Mouse (Mus musculus) liver, embryonic 12.5 days (tissue): ENCODE data around the gene Nrarp. TPM values are rescaled to one million over a fixed set of nuclear protein-coding genes. Genes with fewer than 3 reads are reported as not detected.

Source experiments
- polyA plus RNA-seq: library from polyadenylated mRNA; unstranded; fragments of >200 nt; fragmentation: Nextera tagmentation; extraction: Ambion mirVana; gene quantifications from 2 replicates; pipeline ENCODE4 v1.2.1, GENCODE M21; 2016

Gene Nrarp
- polyA plus RNA-seq, 1 experiment from 2014 or later, result 6.2 TPM

Other genes starting within 250 kb of the Nrarp start
- 20.2 and 21.8 TPM in 2 replicates for gene Arrdc1, start 245.5 kb upstream of the Nrarp start, polyA plus RNA-seq
- gene Zmynd19, start 231.0 kb upstream of the Nrarp start, polyA plus RNA-seq, result 19.8 and 24.0 TPM in 2 replicates
- 14.5 and 16.6 TPM in 2 replicates for gene Dph7, start 218.4 kb upstream of the Nrarp start, polyA plus RNA-seq
- gene Mrpl41, start 205.7 kb upstream of the Nrarp start, polyA plus RNA-seq, result 109 and 113 TPM in 2 replicates
- gene Pnpla7, start 204.7 kb upstream of the Nrarp start, polyA plus RNA-seq, result 16.5 and 17.0 TPM in 2 replicates
- 16.1 and 17.0 TPM in 2 replicates for gene Nsmf, start 126.4 kb upstream of the Nrarp start, polyA plus RNA-seq
- 1.2 and 1.4 TPM in 2 replicates for gene Entpd8, start 100.5 kb upstream of the Nrarp start, polyA plus RNA-seq
- 0.64 and 0.71 TPM in 2 replicates for gene Noxa1, start 85.6 kb upstream of the Nrarp start, polyA plus RNA-seq
- 7.2 and 7.4 TPM in 2 replicates for gene Tor4a, start 16.1 kb downstream of the Nrarp start, polyA plus RNA-seq
- 56.7 and 61.5 TPM in 2 replicates for gene Nelfb, start 30.7 kb downstream of the Nrarp start, polyA plus RNA-seq
- gene Stpg3, start 33.9 kb downstream of the Nrarp start, polyA plus RNA-seq, result not detected in 2 replicates
- 1.2 TPM in 1 of 2 replicates, not detected in the other for gene Fam166a, start 38.0 kb downstream of the Nrarp start, polyA plus RNA-seq
- 901 and 931 TPM in 2 replicates for gene Tubb4b, start 43.9 kb downstream of the Nrarp start, polyA plus RNA-seq
- 0.17 TPM in 1 of 2 replicates, not detected in the other for gene Slc34a3, start 53.6 kb downstream of the Nrarp start, polyA plus RNA-seq
- gene Rnf224, start 56.0 kb downstream of the Nrarp start, polyA plus RNA-seq, result 0.10 and 0.11 TPM in 2 replicates
- 1.8 and 2.4 TPM in 2 replicates for gene Rnf208, start 61.5 kb downstream of the Nrarp start, polyA plus RNA-seq
- gene Cysrt1, start 61.7 kb downstream of the Nrarp start, polyA plus RNA-seq, result not detected in 2 replicates
- 4.4 and 4.8 TPM in 2 replicates for gene AL732309.1, start 66.1 kb downstream of the Nrarp start, polyA plus RNA-seq
- gene Tmem203, start 74.7 kb downstream of the Nrarp start, polyA plus RNA-seq, result 16.2 and 17.3 TPM in 2 replicates
- gene Tprn, start 81.9 kb downstream of the Nrarp start, polyA plus RNA-seq, result 7.9 and 9.0 TPM in 2 replicates
- 164 and 179 TPM in 2 replicates for gene Ssna1, start 91.7 kb downstream of the Nrarp start, polyA plus RNA-seq
- gene Anapc2, start 91.7 kb downstream of the Nrarp start, polyA plus RNA-seq, result 63.6 and 65.3 TPM in 2 replicates
- gene Tmem210, start 107.4 kb downstream of the Nrarp start, polyA plus RNA-seq, result not detected in 2 replicates
- gene Lrrc26, start 109.2 kb downstream of the Nrarp start, polyA plus RNA-seq, result not detected in 2 replicates
- gene Grin1, start 138.4 kb downstream of the Nrarp start, polyA plus RNA-seq, result 0.24 and 0.41 TPM in 2 replicates
- gene Man1b1, start 151.6 kb downstream of the Nrarp start, polyA plus RNA-seq, result 29.4 and 30.5 TPM in 2 replicates
- gene Dpp7, start 175.6 kb downstream of the Nrarp start, polyA plus RNA-seq, result 11.2 TPM in 2 replicates
- 13.5 and 14.0 TPM in 2 replicates for gene Uap1l1, start 184.9 kb downstream of the Nrarp start, polyA plus RNA-seq
- 34.6 and 38.0 TPM in 2 replicates for gene Sapcd2, start 191.6 kb downstream of the Nrarp start, polyA plus RNA-seq
- 0.13 and 0.19 TPM in 2 replicates for gene Entpd2, start 215.1 kb downstream of the Nrarp start, polyA plus RNA-seq
- gene Npdc1, start 218.6 kb downstream of the Nrarp start, polyA plus RNA-seq, result 5.3 and 5.6 TPM in 2 replicates
- 0.31 and 0.54 TPM in 2 replicates for gene Fut7, start 242.5 kb downstream of the Nrarp start, polyA plus RNA-seq
- 2.8 and 3.1 TPM in 2 replicates for gene Abca2, start 247.9 kb downstream of the Nrarp start, polyA plus RNA-seq